Mouse (Mus musculus) layer of hippocampus, postnatal 36 days (tissue): ENCODE measurements around the gene Ahcyl2. TPM values are rescaled to one million over a fixed set of nuclear protein-coding genes. Genes with fewer than 3 reads are reported as not detected.

Experiments
- DNase-seq, 2 experiments: peaks; one replicate each; pipeline ENCODE4 v3.0.0; 2022
- total RNA-seq, 2 experiments: library from RNA; stranded (reverse); gene quantifications; 2 replicates each; pipeline ENCODE4 v1.2.3; 2021

The Ahcyl2 gene
- total RNA-seq, 2 experiments from 2014 or later, result 232 to 261 TPM

DNA sequence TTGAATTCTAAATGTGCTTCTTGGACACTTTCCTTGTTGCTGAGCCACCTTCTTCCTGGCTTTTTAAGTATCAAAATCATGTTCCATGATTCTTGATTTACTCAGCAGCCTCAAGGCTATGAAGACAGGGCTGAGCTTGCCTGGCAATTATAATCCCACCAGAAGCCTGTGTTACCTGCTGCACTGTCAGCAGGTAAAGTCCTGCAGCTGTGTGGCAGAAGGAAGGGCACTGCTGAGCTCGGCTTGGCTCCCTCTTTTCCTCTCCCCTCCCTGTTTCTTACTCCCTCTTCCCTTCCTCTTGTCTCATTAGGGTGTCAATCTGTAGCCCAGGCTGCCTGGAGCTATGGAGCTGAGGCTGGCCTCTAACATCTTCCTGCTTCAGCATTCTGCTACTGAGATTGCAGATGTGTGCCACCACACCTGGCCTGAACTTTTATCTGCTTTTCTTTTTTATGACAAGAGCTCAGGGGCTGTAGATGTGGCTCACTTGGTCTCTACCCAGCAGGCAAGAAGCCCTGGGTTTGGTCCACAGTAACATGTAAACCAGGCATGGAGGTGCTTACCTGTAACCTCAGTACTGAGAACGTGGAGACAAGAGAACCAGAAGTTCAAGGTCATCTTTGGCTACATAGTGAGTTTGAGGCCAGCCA lies 3.0 kb downstream of the Ahcyl2 start:
- DNase-seq, result no peak

DNA sequence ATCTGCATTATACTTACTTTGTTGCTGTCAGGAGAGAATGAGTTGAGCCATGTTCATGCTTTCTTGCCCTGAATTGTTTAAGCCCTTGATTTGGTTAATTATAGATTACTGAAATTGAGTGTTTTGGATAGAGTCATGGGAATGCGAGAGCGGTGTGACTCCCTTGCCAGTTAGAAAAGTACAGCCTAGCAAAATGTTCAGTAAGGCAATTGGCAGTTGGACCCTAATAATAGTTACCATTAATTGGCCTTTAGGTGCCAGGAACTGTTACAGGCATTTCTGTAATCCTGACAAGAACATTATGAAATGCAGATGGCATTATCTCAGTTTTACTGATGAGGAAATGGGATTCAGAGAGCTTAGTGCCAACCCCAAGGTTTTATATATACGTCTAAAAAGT lies 4.4 kb downstream of the Ahcyl2 start:
- DNase-seq, result no peak

DNA sequence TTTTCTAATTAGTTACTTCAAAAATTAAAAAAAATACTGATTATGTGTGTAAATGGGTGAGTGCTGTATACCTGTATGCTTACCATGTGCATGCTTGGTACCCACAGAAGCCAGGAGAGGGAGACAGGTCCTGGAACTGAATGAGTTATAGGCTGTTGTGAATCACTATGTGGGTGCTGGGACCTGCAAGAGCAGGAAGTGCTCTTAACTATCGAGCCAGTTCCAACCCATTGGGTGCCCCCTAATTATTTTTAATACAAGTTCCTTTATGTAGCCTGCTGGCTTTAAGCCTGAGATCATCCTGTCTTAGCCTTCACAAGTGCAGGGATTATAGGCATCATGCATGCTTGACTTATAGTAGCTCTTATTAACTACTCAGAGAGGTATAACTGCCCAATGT lies 6.3 kb downstream of the Ahcyl2 start:
- no peak for DNase-seq

DNA sequence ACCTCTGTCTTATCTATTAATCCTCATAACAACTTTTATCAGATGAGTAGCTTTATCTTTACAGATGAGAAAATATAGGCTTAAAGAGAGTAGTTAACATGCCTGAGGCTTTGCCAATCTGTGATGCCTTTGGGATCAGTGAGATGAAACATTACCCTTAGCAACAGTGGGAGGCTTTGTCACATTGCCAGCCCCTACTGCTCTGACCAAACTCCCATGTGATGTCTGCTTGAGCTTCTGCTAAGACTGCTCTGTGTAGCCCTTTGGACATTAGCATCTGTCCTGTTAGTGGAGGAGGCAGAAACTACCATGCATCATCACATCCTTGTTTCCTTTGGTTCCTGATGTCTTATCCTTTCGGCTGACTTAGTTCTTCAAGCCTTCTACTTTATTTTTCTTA lies 7.8 kb downstream of the Ahcyl2 start:
- DNase-seq, result no peak

DNA sequence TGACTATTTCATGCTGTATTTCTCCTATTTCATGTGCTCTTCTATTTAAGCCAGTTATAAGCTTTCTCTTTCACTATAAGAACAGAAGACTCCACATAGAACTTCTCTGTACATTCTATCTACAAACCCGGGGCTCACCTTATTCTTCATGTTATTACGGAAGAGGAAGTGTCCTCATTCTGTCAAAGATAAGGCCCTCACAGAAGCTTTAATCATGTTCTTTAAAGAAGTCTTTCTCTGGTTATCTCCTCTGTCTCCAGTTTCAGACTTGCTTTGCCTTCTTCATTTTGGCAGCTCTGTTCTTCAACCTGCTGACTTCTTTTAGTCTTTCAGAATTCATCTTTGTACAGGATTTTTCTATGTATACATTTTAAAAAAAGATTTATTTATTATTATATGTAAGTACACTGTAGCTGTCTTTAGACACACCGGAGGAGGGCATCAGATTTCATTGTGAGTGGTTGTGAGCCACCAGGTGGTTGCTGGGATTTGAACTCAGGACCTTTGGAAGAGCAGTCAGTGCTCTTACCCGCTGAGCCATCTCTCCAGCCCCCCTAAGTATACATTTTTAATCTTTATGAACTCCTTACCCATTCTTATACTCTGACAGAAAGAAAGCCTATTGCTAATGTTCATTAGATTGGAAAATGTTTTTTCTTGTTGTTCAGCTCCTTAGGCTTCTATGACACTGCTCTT lies 8.9 kb downstream of the Ahcyl2 start:
- DNase-seq, result no peak

DNA sequence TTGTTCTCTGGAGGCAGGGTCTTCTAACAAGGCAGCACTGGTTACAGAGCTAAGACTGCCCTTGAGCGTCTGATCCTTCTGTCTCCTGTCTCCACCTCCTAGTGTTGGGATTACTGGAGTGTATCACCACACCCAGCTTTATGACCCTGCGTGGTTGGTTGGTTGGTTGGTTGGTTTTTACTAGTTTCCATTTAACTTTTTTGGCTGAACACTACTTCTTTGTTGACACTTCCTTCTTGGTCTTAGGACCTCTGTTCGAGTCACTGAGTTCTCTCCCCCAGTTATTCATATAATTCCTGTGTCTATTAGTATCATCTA lies 9.4 kb downstream of the Ahcyl2 start:
- DNase-seq, result no peak

DNA sequence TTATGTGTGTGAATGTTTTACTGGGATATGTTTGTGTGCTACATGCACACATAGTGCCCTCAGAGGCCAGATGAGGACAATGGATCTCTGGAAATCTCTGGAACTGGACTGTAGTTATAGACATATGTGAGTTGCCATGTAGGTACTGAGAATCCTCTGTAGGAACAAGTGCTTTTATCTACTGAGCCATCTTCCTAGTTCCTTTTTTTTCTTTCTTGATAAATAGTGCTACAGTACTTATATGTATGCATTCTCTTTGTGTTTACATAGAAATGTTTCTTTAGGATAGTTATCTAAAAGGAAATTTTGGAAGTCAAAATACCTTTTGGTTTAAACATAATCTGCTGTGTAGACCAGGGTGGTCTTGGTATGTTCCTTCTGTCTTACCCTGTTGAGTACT lies 12.3 kb downstream of the Ahcyl2 start:
- DNase-seq, result no peak

DNA sequence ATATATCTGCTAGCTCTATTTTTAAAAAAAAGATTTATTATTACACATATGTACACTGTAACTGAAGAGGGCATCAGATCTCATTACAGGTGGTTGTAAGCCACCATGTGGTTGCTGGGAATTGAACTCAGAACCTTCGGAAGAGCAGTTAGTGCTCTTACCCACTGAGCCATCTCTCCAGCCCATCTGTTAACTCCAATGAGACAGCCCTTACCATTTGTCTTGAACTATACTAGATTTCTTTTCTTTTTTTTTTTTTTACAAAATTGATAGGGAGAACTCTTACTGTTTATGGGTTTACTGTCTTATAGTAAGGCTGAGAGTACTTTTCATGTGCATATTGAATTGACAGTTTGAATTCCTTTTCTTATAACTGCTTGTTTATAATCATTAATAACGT lies 12.8 kb downstream of the Ahcyl2 start:
- no peak for DNase-seq

DNA sequence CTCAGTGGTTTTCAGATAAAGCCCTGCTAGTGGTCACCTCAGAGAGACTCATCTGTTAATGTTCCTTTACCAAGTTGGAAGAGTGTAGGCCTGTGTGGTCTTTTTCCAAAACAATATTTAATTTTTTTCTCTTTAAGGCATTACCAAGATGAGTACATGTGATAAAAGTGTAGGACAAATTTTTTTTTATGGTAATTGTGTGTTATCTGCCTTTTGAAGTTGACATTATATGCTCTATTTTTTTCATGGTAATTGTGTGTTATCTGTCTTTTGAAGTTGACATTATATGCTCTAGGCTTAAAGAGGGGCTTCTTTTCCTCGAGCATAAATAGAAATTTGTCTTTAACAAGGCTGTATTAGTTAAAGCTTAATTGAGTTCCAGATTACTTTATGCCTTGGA lies 14.4 kb downstream of the Ahcyl2 start:
- DNase-seq, result no peak

DNA sequence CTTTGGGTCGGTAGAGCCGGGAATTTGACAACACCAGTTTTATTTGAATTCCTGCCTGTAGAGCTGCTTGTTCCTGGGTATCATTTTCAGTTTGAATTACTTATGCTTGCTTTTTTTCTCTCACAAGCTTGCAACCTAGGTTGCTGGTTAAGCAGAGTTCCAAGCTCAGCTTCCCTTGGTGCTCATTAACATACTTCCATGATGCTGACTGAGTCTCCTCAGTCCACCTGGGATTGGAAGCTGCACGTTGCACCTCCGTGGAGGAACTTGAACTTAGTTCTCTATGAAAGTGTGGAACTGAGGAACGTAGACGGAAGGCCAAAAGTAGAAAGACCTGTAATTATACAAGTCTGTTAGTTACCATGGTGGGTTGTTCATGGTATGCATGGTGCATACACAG lies 16.1 kb downstream of the Ahcyl2 start:
- no peak for DNase-seq

DNA sequence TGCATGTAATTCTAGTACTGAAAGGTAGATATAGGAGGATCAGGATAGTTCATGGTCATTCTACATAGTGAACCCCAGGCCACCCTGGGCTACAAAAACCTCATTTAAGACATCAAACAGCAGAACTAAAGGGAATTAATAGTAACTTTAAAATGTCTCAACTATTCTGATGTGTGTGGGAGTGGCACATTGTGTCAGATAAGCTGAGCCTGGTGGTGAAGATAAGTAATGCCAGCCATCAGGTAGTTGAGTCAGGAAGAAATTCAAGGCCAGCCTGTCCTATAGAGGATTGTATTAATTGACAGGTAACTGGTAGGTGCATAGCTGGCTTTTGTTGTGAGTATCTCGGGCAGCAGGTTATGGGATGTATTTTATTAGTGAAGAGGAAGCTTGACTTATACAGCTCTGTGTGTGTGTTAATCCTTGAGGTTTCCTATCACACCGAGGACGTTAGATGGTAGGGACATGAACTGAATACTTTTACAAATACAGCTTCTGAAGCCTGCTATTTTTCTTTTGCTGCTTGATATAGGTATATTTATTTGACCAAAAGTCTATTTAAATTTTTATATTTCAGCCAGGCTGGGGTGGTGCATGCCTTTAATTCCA lies 16.7 kb downstream of the Ahcyl2 start:
- no peak for DNase-seq

DNA sequence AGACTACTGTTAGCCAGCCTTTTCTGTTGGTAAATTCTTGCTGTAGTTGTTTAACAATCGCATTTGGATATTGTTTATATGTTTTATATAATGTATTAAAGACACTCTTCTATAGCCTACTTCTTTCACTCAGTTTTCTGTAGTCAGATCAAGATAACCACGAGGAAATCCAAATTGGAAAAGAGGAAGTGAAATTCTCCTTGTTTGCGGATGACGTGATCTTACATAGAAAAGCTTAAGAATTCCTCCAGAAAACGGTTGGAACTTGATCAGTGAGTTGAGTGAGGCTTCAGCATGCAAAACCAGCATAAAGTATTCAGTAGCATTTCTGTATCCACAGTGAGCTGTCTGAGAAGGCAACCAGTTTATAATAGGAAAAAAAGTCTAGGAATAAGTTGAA lies 17.9 kb downstream of the Ahcyl2 start:
- no peak for DNase-seq

DNA sequence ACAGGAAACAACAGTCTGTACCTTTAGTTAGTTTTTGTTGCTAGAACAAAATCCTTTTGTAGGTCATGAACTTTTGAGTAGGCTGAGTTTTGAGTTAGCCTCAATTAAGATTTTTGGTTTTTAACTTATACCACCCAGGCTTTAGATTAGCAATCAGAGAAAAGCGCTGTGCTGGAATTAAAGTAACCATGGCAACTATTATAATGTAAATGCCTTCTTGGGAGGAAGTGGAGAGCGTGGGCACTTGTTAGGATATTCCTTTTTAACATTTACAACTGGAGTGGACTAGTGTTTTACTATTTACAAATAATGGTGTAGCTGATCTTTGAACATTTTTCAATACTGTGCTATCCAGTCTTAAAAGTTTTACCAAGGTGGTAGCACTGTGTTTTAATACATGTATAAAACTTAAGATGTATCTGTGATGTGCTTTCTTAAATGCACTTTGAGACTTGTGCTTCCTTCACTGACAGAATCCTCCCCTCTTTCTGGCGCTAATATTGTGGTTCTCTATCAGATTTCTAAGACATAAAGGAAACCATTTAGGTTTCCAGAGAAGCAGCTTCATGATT lies 21.1 kb downstream of the Ahcyl2 start:
- no peak for DNase-seq

DNA sequence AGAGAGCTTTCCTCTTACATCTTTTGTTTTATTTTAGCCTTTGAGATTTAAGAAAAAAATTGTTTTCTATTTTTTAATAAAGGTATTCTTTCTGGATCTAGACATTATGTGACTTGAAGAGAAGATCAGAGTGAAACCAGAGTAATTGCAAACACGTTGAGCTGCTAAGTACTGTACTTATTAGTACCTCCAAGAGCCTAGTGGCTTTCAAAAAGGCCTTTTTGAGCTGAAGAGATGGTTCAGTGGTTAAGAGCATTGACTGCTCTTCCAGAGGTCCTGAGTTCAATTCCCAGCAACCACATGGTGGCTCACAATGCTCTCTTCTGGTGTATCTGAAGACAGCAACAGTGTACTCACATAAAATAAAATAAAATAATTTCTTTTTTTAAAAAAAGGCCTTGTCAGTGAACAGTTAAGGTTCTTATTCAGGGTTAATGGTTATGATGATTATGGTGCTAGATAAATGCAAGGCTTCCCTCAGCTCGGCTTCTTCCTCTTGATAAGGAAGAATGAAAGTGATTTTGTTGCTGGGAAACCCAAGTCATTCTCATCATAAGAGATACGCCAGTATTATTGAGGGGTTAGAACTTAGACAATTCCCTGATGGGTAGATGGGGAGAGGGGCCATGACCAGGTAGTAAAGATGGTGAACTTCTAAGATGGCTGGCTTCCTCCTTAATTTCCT lies 22.3 kb downstream of the Ahcyl2 start:
- DNase-seq, result no peak

DNA sequence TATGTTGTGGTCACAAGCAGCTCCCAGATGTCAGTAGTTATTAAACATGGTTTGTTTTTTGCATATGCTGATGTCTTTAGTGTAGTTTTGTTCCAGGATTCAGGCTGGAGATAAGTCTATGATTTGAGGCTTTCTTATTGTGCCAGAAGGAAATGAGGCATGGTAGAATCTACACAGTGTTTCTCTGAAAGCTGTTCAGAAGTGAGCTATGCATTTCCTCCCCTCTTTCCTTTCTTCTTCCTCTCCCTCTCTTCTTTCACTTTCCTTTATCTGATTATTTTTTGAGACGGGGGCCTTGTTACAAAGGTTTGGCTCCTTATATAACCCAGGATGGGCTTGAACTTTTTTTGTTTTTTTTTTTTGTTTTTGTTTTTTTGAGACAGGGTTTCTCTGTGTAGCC lies 25.7 kb downstream of the Ahcyl2 start:
- no peak for DNase-seq

DNA sequence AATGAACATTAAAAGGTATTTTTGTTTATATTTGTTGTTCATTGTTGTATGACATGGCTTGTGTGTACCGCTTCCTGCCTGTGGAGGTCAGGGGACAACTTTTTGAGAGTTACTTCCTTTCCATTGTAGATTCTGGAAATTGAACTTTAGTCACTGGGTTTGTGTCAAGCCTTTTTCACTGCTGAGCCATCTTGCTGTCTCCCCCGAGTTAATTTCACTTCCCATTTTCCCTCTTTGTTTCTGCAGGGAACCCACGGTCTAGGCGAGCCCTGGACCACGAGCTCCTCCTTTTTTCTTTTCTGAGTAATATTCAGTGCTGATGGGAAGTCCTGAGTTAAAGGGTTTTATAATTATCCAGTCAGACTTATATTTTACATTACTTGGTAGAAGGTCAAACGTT lies 26.8 kb downstream of the Ahcyl2 start:
- DNase-seq, result no peak

DNA sequence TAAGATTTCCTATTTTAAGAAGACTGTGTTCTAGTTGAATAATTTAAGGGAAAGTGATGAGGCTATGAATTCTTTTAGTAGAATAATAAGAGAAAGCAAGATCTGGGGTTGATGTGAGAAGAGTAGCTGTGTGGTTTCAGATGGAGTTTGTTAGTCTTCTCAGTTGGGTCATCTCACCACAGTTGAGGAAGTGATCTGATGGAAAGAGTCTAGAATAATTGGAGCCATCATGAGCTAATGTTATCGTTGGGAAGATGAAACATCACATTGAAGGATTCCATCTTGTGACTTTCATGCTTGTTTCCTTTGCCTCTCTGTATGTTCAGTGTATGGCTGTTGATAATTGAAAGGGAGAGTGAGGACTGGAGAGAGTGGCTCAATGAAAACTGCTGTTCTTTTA lies 35.2 kb downstream of the Ahcyl2 start:
- DNase-seq, result no peak

DNA sequence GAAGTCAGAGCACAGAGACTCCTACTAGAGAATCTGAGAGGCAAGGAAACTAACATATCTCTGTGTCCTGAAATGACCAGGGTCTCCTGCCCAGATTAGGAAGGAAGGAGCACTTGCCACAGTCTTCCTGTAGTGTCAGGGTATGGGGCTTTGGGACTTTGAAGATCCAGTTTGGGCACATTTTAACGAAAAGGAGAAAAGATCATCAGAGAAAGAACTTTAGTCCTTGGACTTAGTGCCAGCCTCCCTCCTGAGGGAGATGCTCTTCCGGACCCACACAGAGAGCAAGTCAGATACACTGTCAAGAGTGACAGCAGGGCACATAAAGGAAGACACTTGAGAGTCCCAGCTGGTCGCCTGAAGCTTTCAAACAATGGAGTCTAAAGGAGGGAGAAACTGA lies 36.2 kb downstream of the Ahcyl2 start:
- no peak for DNase-seq

DNA sequence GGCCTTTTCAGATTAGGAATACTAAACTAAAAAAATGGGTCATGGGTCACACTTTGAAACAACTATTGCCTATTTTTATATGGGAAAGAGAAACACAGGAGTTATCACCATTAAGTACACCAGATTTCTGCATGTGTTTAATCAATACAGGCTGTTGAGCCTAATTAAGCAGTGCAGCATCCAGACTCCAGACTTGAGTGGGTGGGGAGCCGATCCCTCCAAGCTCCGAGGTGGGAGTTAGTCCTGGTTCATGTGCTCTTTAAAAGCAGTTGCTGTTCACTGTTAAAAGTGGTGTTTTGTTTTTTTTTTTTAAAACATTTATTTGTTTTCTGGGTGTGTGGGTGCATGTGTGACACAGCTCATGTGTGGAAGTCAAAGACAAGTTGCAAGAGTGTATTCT lies 37.6 kb downstream of the Ahcyl2 start:
- peak; percentile 32 for DNase-seq

DNA sequence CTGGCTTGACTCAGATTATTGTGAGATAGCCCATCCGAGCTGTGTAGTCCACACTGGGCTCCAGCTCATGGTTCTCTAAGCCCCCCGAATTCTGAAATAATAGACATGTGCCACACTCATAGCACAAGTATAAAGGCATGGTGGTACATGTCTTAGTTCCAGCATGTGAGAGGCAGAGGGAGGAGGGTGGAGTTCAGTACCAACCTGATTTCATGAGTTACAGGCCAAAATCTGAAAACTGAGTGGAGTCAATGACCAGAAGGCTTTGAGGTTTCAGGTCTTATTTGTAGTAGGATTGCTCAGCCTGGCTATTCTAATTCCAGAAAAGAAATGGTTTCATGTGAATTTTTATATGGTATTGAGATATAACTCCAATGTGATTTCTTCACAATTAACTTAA lies 44.3 kb downstream of the Ahcyl2 start:
- no peak for DNase-seq

DNA sequence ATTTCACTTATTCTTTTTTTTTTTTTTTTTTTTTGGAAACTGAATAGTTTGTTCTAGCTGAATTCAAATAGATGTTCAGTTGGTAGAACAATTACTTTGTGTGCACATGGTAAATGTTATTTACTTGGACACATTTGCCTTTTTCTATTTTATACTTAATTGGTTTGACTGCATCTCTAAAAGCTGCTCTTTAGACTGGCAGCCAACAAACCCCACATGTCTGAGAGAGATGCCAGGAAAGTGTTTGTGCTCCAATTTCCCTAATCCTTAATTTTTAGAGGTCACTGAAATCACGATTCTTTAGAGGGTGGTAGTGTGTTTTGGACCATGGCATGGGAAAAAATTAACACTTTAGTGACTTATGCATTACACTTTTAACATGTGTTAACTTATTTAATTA lies 44.8 kb downstream of the Ahcyl2 start:
- DNase-seq, result peak; percentile 35 to 44

DNA sequence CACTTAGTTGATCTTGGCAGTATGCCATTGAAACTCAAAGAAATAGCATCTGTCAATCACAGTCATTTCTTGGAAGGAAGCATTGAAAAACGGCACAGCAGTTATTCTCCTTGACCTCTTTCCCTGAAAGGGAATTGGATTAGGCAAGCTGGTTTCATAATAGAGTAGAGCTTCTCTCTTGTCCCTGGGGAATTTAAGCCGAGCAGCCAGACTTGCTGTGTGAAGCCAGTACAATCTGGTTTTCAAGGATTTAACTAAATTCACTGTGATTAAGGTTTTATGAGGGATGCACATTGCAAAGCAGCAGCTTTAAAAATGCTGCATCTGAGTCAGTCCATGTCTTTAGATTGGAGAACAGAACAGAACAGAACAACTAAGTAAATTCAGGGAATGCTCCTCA lies 46.8 kb downstream of the Ahcyl2 start:
- DNase-seq, result peak in 1 of 2 experiments; percentile 30

DNA sequence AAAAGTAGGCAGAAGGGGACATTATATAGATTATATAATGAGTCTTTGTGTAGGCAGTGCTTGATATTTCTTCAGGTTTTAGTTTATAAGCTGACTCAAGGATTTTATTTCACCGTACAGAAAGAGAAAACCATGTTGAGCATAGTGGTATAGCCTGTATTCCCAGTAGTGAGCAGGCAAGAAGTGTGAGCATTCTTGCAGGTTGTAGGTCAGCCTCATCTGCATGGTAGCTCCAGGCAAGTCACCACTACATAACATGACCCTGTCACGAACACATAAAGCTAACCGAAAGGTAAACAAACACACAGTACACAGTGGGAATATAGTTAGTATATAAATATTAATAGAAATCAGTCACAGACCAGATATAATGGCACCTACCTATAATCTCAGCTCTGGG lies 47.2 kb downstream of the Ahcyl2 start:
- DNase-seq, result no peak

DNA sequence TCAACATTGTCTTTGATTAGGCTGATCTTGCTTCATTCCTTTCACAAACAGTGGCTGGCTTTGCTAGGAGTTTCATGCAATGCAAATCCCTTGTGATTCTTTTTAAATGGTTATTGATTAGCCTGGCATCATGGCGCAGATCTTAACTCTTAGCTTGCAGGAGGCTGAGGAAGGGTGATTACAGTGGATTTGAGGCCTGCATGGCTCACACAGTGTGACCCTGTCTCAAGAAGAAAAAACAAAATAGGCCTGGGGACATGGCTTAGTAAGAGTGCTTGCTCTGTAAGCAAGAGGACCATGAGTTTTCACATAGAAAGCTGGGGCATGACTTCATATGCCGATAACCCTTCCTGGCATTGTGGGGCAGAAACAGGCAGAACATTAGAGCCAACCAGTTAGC lies 47.8 kb downstream of the Ahcyl2 start:
- no peak for DNase-seq
